Mouse (Mus musculus) cerebellum, adult 2 months (tissue): ENCODE measurements around the gene Arhgap15. TPM values are rescaled to one million over a fixed set of nuclear protein-coding genes. Genes with fewer than 3 reads are reported as not detected.

Experiments used
- DNase-seq, 2 experiments: peaks; one replicate each; pipeline ENCODE4 v3.0.0; 2021
- H3K27ac ChIP-seq: fragments of 200-500 bp; 2 replicates; pipeline ENCODE4 v1.5.1; 2012; ENCODE audit warnings: low read length, control low read depth, inconsistent platforms; ENCODE audit not compliant: insufficient read depth
- H3K27me3 ChIP-seq: fragments of 200-500 bp; 2 replicates; pipeline ENCODE4 v1.6.1; 2012; ENCODE audit warnings: inconsistent platforms, mild to moderate bottlenecking, low read length, moderate library complexity; ENCODE audit not compliant: control insufficient read depth, insufficient read depth
- H3K4me1 ChIP-seq: fragments of 200-500 bp; 2 replicates; pipeline ENCODE4 v1.6.1; 2011; ENCODE audit warnings: low read length; ENCODE audit not compliant: control insufficient read depth, insufficient read depth
- H3K4me3 ChIP-seq: fragments of 200-500 bp; replicated peaks from 2 replicates; pipeline ENCODE3; 2011; ENCODE audit warnings: mild to moderate bottlenecking, low read depth, low read length, control low read depth; ENCODE audit not compliant: insufficient read depth
- CTCF ChIP-seq: fragments of 200-500 bp; IDR thresholded peaks from 2 replicates; pipeline ENCODE4 v1.5.1; 2011; ENCODE audit warnings: low read depth, mild to moderate bottlenecking, control low read depth, low read length, moderate library complexity, borderline replicate concordance; ENCODE audit not compliant: insufficient read depth
- POLR2A ChIP-seq: fragments of 200-500 bp; IDR thresholded peaks from 2 replicates; pipeline ENCODE4 v1.6.1; 2011; ENCODE audit warnings: low read length, control low read depth, borderline replicate concordance; ENCODE audit not compliant: insufficient read depth
- WGBS: fragments of 180-500 bp; shearing (Covaris S2); methylation state at CpG from one replicate; pipeline ENCODE4 v1.1.7; 2018; 5-methylcytosine and 5-hydroxymethylcytosine counted together
- polyA plus RNA-seq: library from polyadenylated mRNA; depleted of rRNA; stranded (reverse); fragments of >200 nt; gene quantifications from 2 replicates; pipeline ENCODE4 v1.2.3, GENCODE M21; 2012

The Arhgap15 gene
- polyA plus RNA-seq, 1 experiment, result 2.3 TPM

- WGBS, result 84% methylated on average over 6 of the region's 6 CpGs
- Histone ChIP-seq H3K27me3 (no peaks in the 10 kb centered on the region), H3K4me1 (no peaks in the 10 kb centered on the region), H3K27ac (no peak overlapping the region), H3K4me3 (no peak overlapping the region)
- no peak for TF ChIP-seq CTCF
- TF ChIP-seq POLR2A, result no peak
- no peak for DNase-seq
Measured at GRCm38 (mm10) chr2:44217811-44218210, 469.2 kb downstream of the Arhgap15 start.

GRCm38 (mm10) chr2:44218317-44218716 lies 469.7 kb downstream of the Arhgap15 start:
- H3K27me3 ChIP-seq, result no peaks in the 10 kb centered on the region
- WGBS, result 32% methylated on average over 8 of the region's 8 CpGs
- no peak overlapping the region for H3K4me3 ChIP-seq
- no peak overlapping the region for H3K27ac ChIP-seq
- H3K4me1 ChIP-seq, result no peaks in the 10 kb centered on the region
- TF ChIP-seq POLR2A (no peak), CTCF (no peak)
- no peak for DNase-seq

GRCm38 (mm10) chr2:44221686-44222085 lies 473.1 kb downstream of the Arhgap15 start:
- no peak for DNase-seq
- Histone ChIP-seq H3K27me3 (no peaks in the 10 kb centered on the region), H3K4me3 (no peak overlapping the region), H3K4me1 (no peaks in the 10 kb centered on the region), H3K27ac (no peak overlapping the region)
- WGBS, result 57% methylated on average over 2 of the region's 2 CpGs
- no peak for TF ChIP-seq CTCF
- TF ChIP-seq POLR2A, result no peak

- 37% methylated on average over 6 of the region's 6 CpGs for WGBS
- H3K4me1 ChIP-seq, result no peaks in the 10 kb centered on the region
Measured at GRCm38 (mm10) chr2:44222176-44222753, 473.6 kb downstream of the Arhgap15 start.

GRCm38 (mm10) chr2:44234856-44235255 lies 486.2 kb downstream of the Arhgap15 start:
- Histone ChIP-seq H3K4me3 (no peak overlapping the region), H3K4me1 (no peaks in the 10 kb centered on the region), H3K27me3 (no peaks in the 10 kb centered on the region), H3K27ac (peak overlapping the region; percentile 21; the same call in 1 of the 2 replicates)
- WGBS, result 76% methylated on average over 1 of the region's 1 CpGs
- no peak for DNase-seq
- no peak for TF ChIP-seq CTCF
- no peak for TF ChIP-seq POLR2A

More at GRCm38 (mm10) chr2:44222176-44222753, 473.6 kb downstream of the Arhgap15 start:
- no peak for DNase-seq
- Histone ChIP-seq H3K27ac (no peak overlapping the region), H3K4me3 (no peak overlapping the region), H3K27me3 (no peaks in the 10 kb centered on the region)
- TF ChIP-seq CTCF, result no peak
- TF ChIP-seq POLR2A, result no peak

GRCm38 (mm10) chr2:44241657-44242454 lies 493.2 kb downstream of the Arhgap15 start:
- H3K27ac ChIP-seq, result no peak overlapping the region
- 67% methylated on average over 7 of the region's 7 CpGs for WGBS
- H3K27me3 ChIP-seq, result no peaks in the 10 kb centered on the region; the same call in 1 of the 2 replicates
- no peak for TF ChIP-seq CTCF
- no peak for TF ChIP-seq POLR2A
- no peak overlapping the region for H3K4me3 ChIP-seq
- DNase-seq, result no peak
- no peaks in the 10 kb centered on the region for H3K4me1 ChIP-seq

GRCm38 (mm10) chr2:44242628-44243255 lies 494.1 kb downstream of the Arhgap15 start:
- Histone ChIP-seq H3K4me3 (no peak overlapping the region), H3K4me1 (no peaks in the 10 kb centered on the region), H3K27ac (no peak overlapping the region), H3K27me3 (no peaks in the 10 kb centered on the region; the same call in 1 of the 2 replicates)
- TF ChIP-seq POLR2A, result no peak
- TF ChIP-seq CTCF, result no peak
- no peak for DNase-seq
- 34% methylated on average over 15 of the region's 15 CpGs for whole genome bisulfite sequencing
